In genomic region chr3:123150523-123151135, GRCm38 (mm10) we compare ENCODE assay signal across 19 mouse cellular contexts.
A peak's percentile ranks its signal among the peaks of the same experiment; 100 is the strongest.
DNase-seq lines count a peak whose midpoint lies in the region; ATAC-seq and TF ChIP-seq lines count a peak whose summit lies in the region.
"Had no signal": no experiment of that assay in that cellular context is flagged by ENCODE, and none has a peak within 500 bp of the region (broad histone marks: within the 10 kb centered on the region; RNA-seq: fewer than 3 reads in every experiment).

No protein-coding gene starts in this region.

- no peak overlapping the region for H3K4me3 ChIP-seq in heart, embryonic 10.5 days
- H3K4me3 ChIP-seq in lung, embryonic 16.5 days (ENCODE audit: low read length) = no peak overlapping the region
- H3K4me3 ChIP-seq in lung, postnatal 0 days (ENCODE audit: low read depth, low read length) = no peak overlapping the region
- no peak overlapping the region for H3K4me3 ChIP-seq in heart, postnatal 0 days (ENCODE audit: low read depth, low read length)
- H3K4me3 ChIP-seq in midbrain, embryonic 15.5 days = no peak overlapping the region
- H3K4me3 ChIP-seq: embryonic facial prominence, embryonic 15.5 days; liver, embryonic 12.5 days; midbrain, embryonic 10.5 days had no signal

- no peaks in the 10 kb centered on the region for H3K36me3 ChIP-seq in heart, embryonic 10.5 days
- no peaks in the 10 kb centered on the region for H3K36me3 ChIP-seq in lung, embryonic 16.5 days (ENCODE audit: control insufficient read depth, insufficient read depth, low read length)
- H3K36me3 ChIP-seq in lung, postnatal 0 days (ENCODE audit: insufficient read depth, low read length) = no peaks in the 10 kb centered on the region
- no peaks in the 10 kb centered on the region for H3K36me3 ChIP-seq in heart, postnatal 0 days (replicated peaks; ENCODE audit: control insufficient read depth, insufficient read depth, low read length)
- H3K36me3 ChIP-seq in midbrain, embryonic 15.5 days (replicated peaks) = no peaks in the 10 kb centered on the region
- H3K36me3 ChIP-seq: embryonic facial prominence, embryonic 15.5 days; liver, embryonic 12.5 days; midbrain, embryonic 10.5 days had no signal

- no peak overlapping the region for H3K4me2 ChIP-seq in lung, embryonic 16.5 days (ENCODE audit: low read depth, low read length)
- H3K4me2 ChIP-seq in lung, postnatal 0 days (replicated peaks; ENCODE audit: low read depth, low read length) = no peak overlapping the region
- no peak overlapping the region for H3K4me2 ChIP-seq in heart, postnatal 0 days (ENCODE audit: low read depth, low read length)
- no peak overlapping the region for H3K4me2 ChIP-seq in midbrain, embryonic 15.5 days
- H3K4me2 ChIP-seq: embryonic facial prominence, embryonic 15.5 days; liver, embryonic 12.5 days had no signal

- no peak for DNase-seq in heart, embryonic 10.5 days (ENCODE audit: low spot score)
- no peak for DNase-seq in heart, adult 9 months (ENCODE audit: low spot score in 2 of 2)
- DNase-seq in lung, postnatal 0 days (ENCODE audit: low spot score) = no peak
- DNase-seq in heart, postnatal 0 days (ENCODE audit: low spot score) = no peak
- DNase-seq in adrenal gland, postnatal 36 days = no peak
- DNase-seq: cerebellum, adult 11-12 months; kidney, postnatal 10 days; left cerebral cortex, postnatal 4 days; lung, postnatal 10 days; right cerebral cortex, postnatal 4 days; thymus, postnatal 4 days had no signal

- no peak for TF ChIP-seq EP300 in lung, postnatal 0 days (IDR thresholded peaks at IDR 0.05)
- no peak for TF ChIP-seq EP300 in heart, postnatal 0 days (IDR thresholded peaks at IDR 0.05; ENCODE audit: low read depth)

- H3K27me3 ChIP-seq in heart, embryonic 10.5 days (ENCODE audit: insufficient read depth, poor library complexity, severe bottlenecking) = no peaks in the 10 kb centered on the region
- H3K27me3 ChIP-seq in lung, embryonic 16.5 days (ENCODE audit: control insufficient read depth, insufficient read depth, low read depth, low read length) = no peaks in the 10 kb centered on the region
- no peaks in the 10 kb centered on the region for H3K27me3 ChIP-seq in lung, postnatal 0 days (replicated peaks; ENCODE audit: insufficient read depth, low read length)
- H3K27me3 ChIP-seq in heart, postnatal 0 days (ENCODE audit: control insufficient read depth, insufficient read depth, low read length) = no peaks in the 10 kb centered on the region
- H3K27me3 ChIP-seq in midbrain, embryonic 15.5 days (replicated peaks) = no peaks in the 10 kb centered on the region
- H3K27me3 ChIP-seq: embryonic facial prominence, embryonic 15.5 days; liver, embryonic 12.5 days had no signal

- no peaks in the 10 kb centered on the region for H3K9me3 ChIP-seq in heart, embryonic 10.5 days
- H3K9me3 ChIP-seq in lung, embryonic 16.5 days (ENCODE audit: control insufficient read depth, low read length) = no peaks in the 10 kb centered on the region
- no peaks in the 10 kb centered on the region for H3K9me3 ChIP-seq in lung, postnatal 0 days (ENCODE audit: low read length)
- no peaks in the 10 kb centered on the region for H3K9me3 ChIP-seq in heart, postnatal 0 days (replicated peaks; ENCODE audit: control insufficient read depth, low read length)
- no peaks in the 10 kb centered on the region for H3K9me3 ChIP-seq in midbrain, embryonic 15.5 days
- H3K9me3 ChIP-seq: embryonic facial prominence, embryonic 15.5 days; liver, embryonic 12.5 days; midbrain, embryonic 10.5 days had no signal

- peak overlapping the region; percentile 82 for H3K27ac ChIP-seq in heart, embryonic 10.5 days
- H3K27ac ChIP-seq in lung, embryonic 16.5 days (ENCODE audit: low read length) = no peak overlapping the region
- H3K27ac ChIP-seq in lung, postnatal 0 days (ENCODE audit: low read length) = no peak overlapping the region
- H3K27ac ChIP-seq in heart, postnatal 0 days (ENCODE audit: low read depth) = peak overlapping the region; percentile 10; the same call in 1 of the 2 replicates
- no peak overlapping the region for H3K27ac ChIP-seq in midbrain, embryonic 15.5 days
- H3K27ac ChIP-seq: embryonic facial prominence, embryonic 15.5 days; liver, embryonic 12.5 days; midbrain, embryonic 10.5 days had no signal

- TF ChIP-seq CTCF in lung, postnatal 0 days (IDR thresholded peaks at IDR 0.05) = no peak
- TF ChIP-seq CTCF in heart, postnatal 0 days (IDR thresholded peaks at IDR 0.05; ENCODE audit: low read depth) = no peak

- no peak overlapping the region for H3K9ac ChIP-seq in lung, embryonic 16.5 days (ENCODE audit: low read length)
- no peak overlapping the region for H3K9ac ChIP-seq in lung, postnatal 0 days (replicated peaks; ENCODE audit: low read depth)
- H3K9ac ChIP-seq in heart, postnatal 0 days (replicated peaks; ENCODE audit: low read depth, low read length) = no peak overlapping the region
- no peak overlapping the region for H3K9ac ChIP-seq in midbrain, embryonic 15.5 days
- H3K9ac ChIP-seq: embryonic facial prominence, embryonic 15.5 days; liver, embryonic 12.5 days had no signal

- 32% methylated on average over 8 of the region's 8 CpGs for WGBS in heart, embryonic 10.5 days
- 55% methylated on average over 8 of the region's 8 CpGs for WGBS in lung, embryonic 16.5 days
- WGBS in lung, postnatal 0 days = 52% methylated on average over 8 of the region's 8 CpGs
- 32% methylated on average over 8 of the region's 8 CpGs for WGBS in heart, postnatal 0 days
- 80% methylated on average over 8 of the region's 8 CpGs for WGBS in midbrain, embryonic 15.5 days

- 0 out of 2 replicates have a peak, but pooled peaks have one; percentile 10 for ATAC-seq in lung, embryonic 16.5 days (ENCODE audit: low read depth)
- ATAC-seq in lung, postnatal 0 days = no peak
- ATAC-seq in heart, postnatal 0 days (ENCODE audit: insufficient read depth, low read depth) = no peak
- no peak for ATAC-seq in midbrain, embryonic 15.5 days (replicated peaks)
- ATAC-seq: activated CD4-positive, CD25-positive, alpha-beta regulatory T cell, adult 4 months; forebrain, embryonic 14.5 days; inflammation-experienced regulatory T-cells, adult 6 months; liver, embryonic 12.5 days had no signal

- H3K4me1 ChIP-seq in heart, embryonic 10.5 days = peaks cover 54% of the 10 kb centered on the region
- 0 out of 2 replicates have a peak, but pooled peaks cover 3% of the 10 kb centered on the region for H3K4me1 ChIP-seq in lung, embryonic 16.5 days (replicated peaks; ENCODE audit: control insufficient read depth, insufficient read depth, low read length)
- no peaks in the 10 kb centered on the region for H3K4me1 ChIP-seq in lung, postnatal 0 days (ENCODE audit: insufficient read depth, low read depth, low read length)
- peaks cover 27% of the 10 kb centered on the region for H3K4me1 ChIP-seq in heart, postnatal 0 days (ENCODE audit: control insufficient read depth, insufficient read depth)
- H3K4me1 ChIP-seq in midbrain, embryonic 15.5 days = no peaks in the 10 kb centered on the region
- H3K4me1 ChIP-seq: embryonic facial prominence, embryonic 15.5 days; liver, embryonic 12.5 days; midbrain, embryonic 10.5 days had no signal

Comparison
In these comparisons a context has a peak if more than half of its experiments do, and no peak if none do; other contexts are left out.
1. H3K27ac ChIP-seq: peak in heart, embryonic 10.5 days (single experiment) and heart, postnatal 0 days (single experiment); none in lung, embryonic 16.5 days (single experiment), lung, postnatal 0 days (single experiment) and midbrain, embryonic 15.5 days (single experiment).